Mouse (Mus musculus): Measurements from ENCODE around the gene Slc22a15.

- TF ChIP-seq EP300 (IDR thresholded peaks at IDR 0.05) (no peak), CTCF (IDR thresholded peaks at IDR 0.05) (no peak)
These were observed 21.0 kb upstream of the Slc22a15 start for GRCm38 (mm10) chr3:101945257-101945656.
